Mouse (Mus musculus) kidney, adult 9 months (tissue): ENCODE results near the gene Actr3b.
A peak's percentile ranks its signal among the peaks of the same experiment; 100 is the strongest.
"Not testable (repeated sequence)": the region's sequence is repeated elsewhere in the genome, so short reads cannot be mapped to it uniquely, and the experiment has no call there.

Experiments used
- DNase-seq: peaks from one replicate; pipeline ENCODE4 v3.0.0; 2022

Gene Actr3b

GRCm38 (mm10) chr5:25791570-25791969 lies 31.8 kb downstream of the Actr3b start:
- DNase-seq = no peak

GRCm38 (mm10) chr5:25797776-25798175 lies 38.0 kb downstream of the Actr3b start:
- DNase-seq = no peak

- DNase-seq = no peak
These were observed 41.1 kb downstream of the Actr3b start for GRCm38 (mm10) chr5:25800929-25801328.

GRCm38 (mm10) chr5:25801744-25802143 lies 41.9 kb downstream of the Actr3b start:
- no peak for DNase-seq

- no peak for DNase-seq
These were observed 44.8 kb downstream of the Actr3b start for GRCm38 (mm10) chr5:25804569-25804968.

GRCm38 (mm10) chr5:25812922-25813321 lies 53.1 kb downstream of the Actr3b start:
- no peak for DNase-seq

GRCm38 (mm10) chr5:25829308-25830094 lies 69.7 kb downstream of the Actr3b start:
- DNase-seq = no peak

GRCm38 (mm10) chr5:25830802-25831201 lies 71.0 kb downstream of the Actr3b start:
- no peak for DNase-seq

GRCm38 (mm10) chr5:25831624-25832023 lies 71.8 kb downstream of the Actr3b start:
- DNase-seq = peak; percentile 40

- peak; percentile 28 for DNase-seq
These were observed 79.6 kb downstream of the Actr3b start for GRCm38 (mm10) chr5:25839400-25839799.

- no peak for DNase-seq
These were observed 86.8 kb downstream of the Actr3b start for GRCm38 (mm10) chr5:25846558-25846957.

- no peak for DNase-seq
These were observed 87.4 kb downstream of the Actr3b start for GRCm38 (mm10) chr5:25847154-25847553.

GRCm38 (mm10) chr5:25848058-25848457 lies 88.3 kb downstream of the Actr3b start:
- peak; percentile 8 for DNase-seq

GRCm38 (mm10) chr5:25866201-25866600 lies 106.4 kb downstream of the Actr3b start:
- no peak for DNase-seq

GRCm38 (mm10) chr5:25869880-25870279 lies 110.1 kb downstream of the Actr3b start:
- no peak for DNase-seq

- DNase-seq = no peak
These were observed 110.8 kb downstream of the Actr3b start for GRCm38 (mm10) chr5:25870632-25871031.

- DNase-seq = no peak
These were observed 111.7 kb downstream of the Actr3b start for GRCm38 (mm10) chr5:25871342-25872023.

- DNase-seq = peak; percentile 13
These were observed 113.2 kb downstream of the Actr3b start for GRCm38 (mm10) chr5:25873046-25873445.

GRCm38 (mm10) chr5:25875927-25876326 lies 116.1 kb downstream of the Actr3b start:
- not testable (repeated sequence) for DNase-seq

GRCm38 (mm10) chr5:25877281-25877680 lies 117.5 kb downstream of the Actr3b start:
- DNase-seq = no peak

GRCm38 (mm10) chr5:25877996-25878395 lies 118.2 kb downstream of the Actr3b start:
- no peak for DNase-seq

- no peak for DNase-seq
These were observed 126.9 kb downstream of the Actr3b start for GRCm38 (mm10) chr5:25886708-25887107.

- no peak for DNase-seq
These were observed 130.1 kb downstream of the Actr3b start for GRCm38 (mm10) chr5:25889746-25890382.

GRCm38 (mm10) chr5:25891321-25891720 lies 131.5 kb downstream of the Actr3b start:
- peak; percentile 32 for DNase-seq
